Mouse (Mus musculus): ENCODE measurements at regions not wholly inside any gene's neighbourhood (a gene's known extent, or its start where the extent isn't known, plus 50 kb on each side); places are given as distances from the start of the nearest gene placed in this dataset.

GRCm38 (mm10) chr5:126155216-126155880, 623.8 kb downstream of the Tmem132b start:
- TF ChIP-seq CTCF (IDR thresholded peaks at IDR 0.05; ENCODE audit: low read depth): no peak
- no peak for TF ChIP-seq EP300 (IDR thresholded peaks at IDR 0.05; ENCODE audit: low read depth)
